Mouse (Mus musculus): ENCODE results near the gene Gm36028. TPM values are rescaled to one million over a fixed set of nuclear protein-coding genes. Genes with fewer than 3 reads are reported as not detected.

Gene Gm36028
- total RNA-seq, 2 experiments from 2014 or later: 0.36 to 0.39 TPM

DNA sequence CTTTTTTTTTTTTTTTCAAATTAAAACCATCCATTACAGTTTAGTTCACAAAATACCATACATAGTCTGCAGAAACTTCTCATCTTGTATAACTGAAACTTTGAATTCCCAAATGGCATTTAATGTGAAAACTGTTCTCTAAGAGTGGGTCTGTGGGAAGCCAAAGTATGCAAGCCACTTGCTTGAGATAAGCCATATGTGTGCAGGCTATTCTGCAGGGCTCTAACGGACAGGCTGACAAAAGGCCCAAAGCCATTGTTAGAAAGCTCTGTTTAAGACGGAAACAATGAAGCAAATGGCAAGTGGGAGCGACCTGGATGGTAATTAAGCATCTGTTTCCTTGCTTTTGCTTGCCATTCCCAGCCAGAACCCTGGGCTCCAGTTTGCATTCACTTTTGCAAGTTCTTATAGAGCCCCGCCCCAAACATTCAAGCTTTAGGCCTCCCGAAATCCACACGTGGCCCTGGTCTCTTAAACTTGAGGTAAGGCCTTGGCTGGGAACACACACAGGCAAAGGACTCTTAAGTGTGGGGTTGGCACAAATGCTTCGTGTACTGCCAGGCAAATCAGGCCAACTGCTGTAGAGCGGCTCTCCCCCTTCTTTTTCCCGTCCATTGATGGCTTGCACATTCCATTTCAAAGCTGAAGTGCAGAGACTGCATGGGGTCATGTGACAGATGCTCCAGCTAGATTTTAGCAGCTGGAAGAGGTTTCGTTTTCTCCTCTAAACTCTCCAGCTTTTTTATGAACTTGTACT lies 51.9 kb downstream of the Gm36028 start:
- no peak for DNase-seq

DNA sequence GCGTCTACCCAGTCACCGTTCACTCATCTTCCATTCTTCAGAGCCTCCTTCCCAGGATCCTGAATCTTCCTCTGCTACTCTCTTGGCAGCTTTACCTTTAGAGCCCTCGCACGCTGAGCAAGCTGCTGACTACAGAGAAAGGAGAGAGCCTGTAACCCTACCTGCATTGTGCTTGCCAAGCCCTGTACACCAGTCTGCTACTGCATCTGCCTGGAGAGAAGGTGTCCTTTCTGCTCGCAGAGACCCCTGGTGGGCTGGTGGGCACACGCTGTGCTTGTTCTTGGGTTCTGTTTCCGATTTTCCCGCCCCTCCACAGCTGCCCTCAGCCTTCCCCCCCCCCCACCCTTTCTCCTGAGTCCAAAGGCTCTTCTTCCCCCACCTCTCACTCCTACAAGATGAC lies 53.7 kb downstream of the Gm36028 start:
- DNase-seq: no peak

DNA sequence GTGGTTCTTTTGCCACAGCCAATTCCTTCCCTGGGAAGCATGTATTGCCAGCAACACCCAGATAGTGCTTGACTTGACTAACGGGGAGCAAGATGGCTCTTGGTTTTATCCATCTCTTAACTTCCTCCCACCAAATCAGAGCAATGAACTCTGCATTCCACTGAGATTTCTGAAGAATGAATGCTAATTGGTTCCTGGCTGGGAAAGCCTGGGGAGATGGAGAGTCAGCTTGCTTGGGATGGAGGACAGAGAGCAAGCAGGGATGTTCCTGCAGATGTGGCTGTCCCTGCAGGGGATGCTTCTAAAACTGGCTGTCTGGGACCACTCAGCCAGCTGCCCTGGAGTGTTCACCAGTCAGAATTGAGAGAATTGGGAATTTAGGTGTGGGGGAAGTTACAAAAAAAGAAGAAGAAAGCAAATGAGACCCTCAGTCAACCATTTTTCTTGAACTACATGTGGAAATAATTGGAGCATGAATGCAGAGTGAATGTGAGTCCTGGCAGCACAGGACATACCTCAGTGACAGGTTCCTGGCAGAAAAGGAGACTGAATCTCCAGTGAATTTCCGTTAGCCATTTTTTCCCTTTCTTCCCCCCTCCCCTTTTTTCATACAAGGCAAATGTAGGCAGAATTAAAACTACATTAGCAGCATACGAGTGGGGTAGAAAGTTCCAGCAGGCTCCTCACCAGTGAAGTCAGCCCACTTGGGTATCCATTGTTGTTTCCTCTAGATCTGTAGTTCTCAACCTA lies 55.0 kb downstream of the Gm36028 start:
- no peak for DNase-seq

DNA sequence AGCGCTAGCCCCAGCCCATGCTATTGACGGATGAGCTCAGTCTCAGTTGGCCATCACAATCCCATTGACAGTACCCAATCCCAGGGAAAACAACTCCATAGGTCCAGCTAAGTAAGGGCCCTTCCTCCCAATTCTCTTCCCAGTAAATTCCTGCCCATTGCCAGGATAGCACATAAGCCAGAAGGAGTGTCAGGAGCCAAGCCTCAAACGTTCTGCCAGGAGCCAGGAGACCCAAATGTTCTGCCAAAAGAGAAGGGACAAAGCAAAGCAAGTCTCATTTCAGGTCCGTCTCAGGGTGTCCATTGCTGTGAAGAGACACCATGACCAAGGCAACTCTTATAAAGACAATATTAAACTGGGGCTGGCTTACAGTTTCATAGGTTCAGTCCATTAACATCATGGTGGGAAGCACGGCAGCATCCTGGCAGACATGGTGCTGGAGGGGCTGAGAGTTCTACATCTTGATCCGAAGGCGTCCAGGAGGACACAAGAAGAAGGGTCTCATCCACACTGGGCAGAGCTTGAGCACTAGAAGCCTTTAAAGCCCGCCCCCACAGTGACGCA lies 57.5 kb downstream of the Gm36028 start:
- no peak for DNase-seq

DNA sequence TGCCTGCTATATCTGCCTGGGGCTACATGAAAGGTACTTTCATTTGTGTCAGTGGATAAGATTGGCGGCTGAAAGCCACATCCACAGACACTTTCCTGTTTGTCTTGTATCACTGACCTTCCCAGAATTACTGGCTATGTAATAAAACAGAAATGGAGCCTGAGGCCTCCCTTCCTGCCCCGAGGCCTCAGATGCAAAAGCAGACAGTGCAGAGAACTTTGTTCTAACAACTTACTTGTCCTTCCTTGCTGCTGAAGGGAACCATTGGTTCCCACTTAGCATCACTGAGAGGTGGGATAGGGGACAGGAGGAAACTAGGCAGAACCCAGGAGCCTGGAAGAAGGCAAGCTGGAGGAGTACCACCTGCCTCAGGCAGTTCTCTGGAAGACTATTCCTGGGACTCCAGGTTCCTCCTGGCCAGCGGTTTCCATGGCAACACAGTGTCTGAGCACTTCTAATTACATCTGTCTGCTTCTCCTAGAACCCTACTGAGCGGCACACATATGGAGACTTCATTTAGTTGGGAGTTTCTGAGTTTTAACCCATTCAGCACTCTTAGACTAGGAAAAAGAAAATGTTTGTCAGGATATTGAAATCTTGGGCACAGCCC lies 58.2 kb downstream of the Gm36028 start:
- no peak for DNase-seq

DNA sequence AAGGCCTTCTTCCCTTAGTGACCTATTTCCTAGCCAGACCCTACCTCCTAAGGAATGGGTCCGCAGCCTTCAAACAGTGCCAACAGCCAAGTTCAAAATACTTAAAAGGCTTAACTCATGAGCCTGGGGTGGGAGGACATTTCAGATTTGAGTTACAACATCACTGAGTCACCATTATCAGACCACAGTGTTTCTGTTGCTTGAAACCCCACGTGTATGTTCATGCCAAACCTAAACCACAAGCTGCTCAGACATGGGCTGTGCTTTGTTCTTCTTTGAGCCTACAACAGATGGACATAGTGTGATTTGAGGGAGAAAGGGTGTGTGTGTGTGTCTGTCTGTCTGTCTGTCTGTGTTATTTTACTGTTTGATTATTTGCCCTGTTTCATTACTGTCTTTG lies 59.8 kb downstream of the Gm36028 start:
- no peak for DNase-seq

Other genes with a start within 250 kb of the Gm36028 start
- 100 to 1,000 TPM; 154 TPM for gene Ndufb4, start 206.7 kb downstream of the Gm36028 start, total RNA-seq (2021)
- gene Fstl1, start 84.3 kb downstream of the Gm36028 start, total RNA-seq (2021): 100 to 1,000 TPM; 215 to 264 TPM
- gene Lrrc58, start 7.2 kb upstream of the Gm36028 start, total RNA-seq (2021): 100 to 1,000 TPM; 160 to 216 TPM
- gene Gpr156, start 55.4 kb upstream of the Gm36028 start, total RNA-seq (2021): under 1 TPM; 0.24 to 0.48 TPM
- 10 to 100 TPM; 52.5 to 69.5 TPM for gene Gsk3b, start 227.9 kb upstream of the Gm36028 start, total RNA-seq (2021)